Mouse (Mus musculus) heart, postnatal 14 days (tissue): ENCODE data around the gene Plcg2. TPM values are rescaled to one million over a fixed set of nuclear protein-coding genes. Genes with fewer than 3 reads are reported as not detected.
A peak's percentile ranks its signal among the peaks of the same experiment; 100 is the strongest.

Experiments
- DNase-seq, 2 experiments: peaks; one replicate each; pipeline ENCODE4 v3.0.0; 2021 to 2022
- intact Hi-C: fragments of 180-260 bp; cut with DNase I; formaldehyde crosslinking; loops from one replicate; pipeline ENCODE4 v1.15.1; 2025
- total RNA-seq, 2 experiments: library from RNA; stranded (reverse); gene quantifications; 2 replicates each; pipeline ENCODE4 v1.2.3; 2021

The Plcg2 gene
- total RNA-seq, 2 experiments from 2014 or later = 6.7 to 9.2 TPM

DNA sequence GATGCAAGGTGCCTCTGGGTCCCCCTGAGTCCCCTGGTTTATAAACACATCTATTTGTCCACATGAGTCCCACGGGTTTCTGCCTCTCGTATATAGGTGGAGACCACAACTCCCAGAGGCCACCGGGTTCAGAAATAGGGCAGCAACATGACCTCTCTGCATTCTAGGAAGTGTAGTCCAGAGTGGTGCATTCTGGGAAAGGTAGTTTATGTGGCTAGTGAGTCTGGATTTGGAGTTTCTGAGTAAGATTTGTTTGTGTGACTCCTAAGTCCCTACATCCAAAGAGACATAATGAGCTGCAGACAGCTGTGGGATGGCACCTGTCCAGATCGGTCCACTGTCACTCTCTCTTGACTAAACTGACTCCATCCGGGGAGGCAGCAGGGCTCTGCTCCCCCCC, 17.6 kb upstream of the Plcg2 start:
- intact Hi-C loops = no loop called here
- no peak for DNase-seq

DNA sequence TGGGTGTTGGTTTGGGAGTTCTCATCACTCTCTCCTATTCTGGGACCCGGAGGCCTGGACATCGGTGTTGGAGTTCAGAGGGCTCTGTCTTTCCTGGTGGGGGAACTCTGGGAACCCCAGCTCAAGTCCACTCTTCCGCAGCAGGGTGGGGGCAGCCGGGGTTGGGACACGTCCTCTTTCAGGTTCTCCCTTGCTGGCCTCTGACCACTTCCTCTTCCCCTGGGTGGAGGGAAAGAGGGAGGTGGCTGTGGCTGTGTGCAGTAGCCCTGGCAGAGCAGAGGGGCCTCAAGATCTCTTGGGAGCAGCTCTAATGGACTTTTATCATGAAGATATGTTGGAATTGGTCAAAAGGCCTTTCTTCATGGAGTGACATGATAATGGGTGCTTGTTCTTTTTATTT, 16.3 kb upstream of the Plcg2 start:
- peak; percentile 19 to 26 for DNase-seq
- intact Hi-C loops = no loop called here

DNA sequence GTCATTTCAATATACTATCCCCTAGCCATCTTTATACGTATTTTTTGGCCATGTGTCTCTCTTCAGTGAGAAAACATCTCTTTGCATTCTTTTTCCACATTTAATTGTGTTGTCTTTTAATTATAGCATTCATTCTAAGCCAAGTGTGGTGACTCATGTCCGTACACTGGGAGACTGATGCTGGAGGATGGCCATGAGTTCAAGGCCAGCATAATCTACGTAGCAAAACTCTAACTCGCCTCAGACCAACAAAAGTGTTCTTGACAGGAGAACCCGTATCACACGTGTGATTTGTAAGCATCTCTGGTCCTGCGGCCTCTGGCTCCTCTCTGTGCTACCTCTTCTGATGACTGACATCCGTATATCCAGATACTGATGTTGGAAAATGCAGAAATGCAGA, 13.4 kb upstream of the Plcg2 start:
- intact Hi-C loops = no loop called here
- no peak for DNase-seq

DNA sequence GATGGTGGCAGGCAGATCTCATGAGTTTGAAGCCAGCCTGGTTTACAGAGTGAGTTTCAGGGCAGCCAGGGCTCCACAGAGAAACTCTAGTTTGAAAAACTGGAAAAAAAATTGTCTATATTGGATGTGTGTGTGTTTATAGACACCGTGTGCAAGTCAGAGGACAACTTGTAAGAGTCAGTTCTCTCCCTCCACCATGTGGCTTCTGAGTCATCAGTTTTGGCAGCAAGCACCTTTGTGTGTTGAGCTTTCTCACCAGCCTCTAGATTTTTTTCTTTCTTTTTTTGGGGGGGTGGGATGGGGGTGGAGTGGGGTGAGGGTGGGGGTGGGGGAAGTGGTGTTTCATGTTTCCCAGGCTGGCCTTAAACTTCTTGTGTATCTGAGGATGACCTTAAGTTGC, 12.8 kb upstream of the Plcg2 start:
- intact Hi-C loops = no loop called here
- DNase-seq = no peak

DNA sequence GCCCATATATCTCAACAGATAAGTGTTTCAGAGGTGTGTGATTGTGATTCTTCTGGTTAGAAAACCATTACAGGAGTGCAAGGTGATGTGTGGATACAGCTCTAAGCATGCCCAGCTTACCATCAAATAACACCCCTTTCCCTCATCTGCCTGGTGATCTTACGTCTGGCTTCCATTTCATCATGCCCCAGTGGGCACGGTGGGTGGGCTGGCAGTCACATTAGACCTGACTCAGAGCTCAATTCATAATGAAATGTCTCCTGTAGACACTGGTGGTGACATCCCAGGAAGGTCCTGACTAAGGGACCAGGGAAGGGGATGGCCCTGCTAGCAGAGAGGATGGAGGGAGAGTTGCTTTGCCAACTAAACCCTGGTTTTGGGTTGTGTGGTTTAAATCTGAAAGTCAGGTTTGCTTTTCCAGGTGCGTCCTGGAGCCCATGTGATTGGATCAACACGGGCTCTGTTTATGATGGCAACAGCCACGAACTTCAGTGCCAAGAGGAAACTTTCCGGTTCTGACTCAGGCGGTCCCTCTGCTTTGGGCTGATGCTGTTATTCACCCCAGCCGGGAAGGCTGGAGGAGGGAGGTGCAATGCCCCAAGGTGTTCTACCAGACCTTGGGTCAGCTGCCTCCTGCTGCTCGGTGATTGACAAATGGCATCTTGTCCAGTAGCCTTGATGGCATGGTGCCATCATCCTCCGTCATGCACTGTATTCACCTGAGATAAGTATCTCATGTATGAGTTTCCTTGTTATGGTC, 9.7 kb upstream of the Plcg2 start:
- DNase-seq = no peak
- intact Hi-C loops = no loop called here

DNA sequence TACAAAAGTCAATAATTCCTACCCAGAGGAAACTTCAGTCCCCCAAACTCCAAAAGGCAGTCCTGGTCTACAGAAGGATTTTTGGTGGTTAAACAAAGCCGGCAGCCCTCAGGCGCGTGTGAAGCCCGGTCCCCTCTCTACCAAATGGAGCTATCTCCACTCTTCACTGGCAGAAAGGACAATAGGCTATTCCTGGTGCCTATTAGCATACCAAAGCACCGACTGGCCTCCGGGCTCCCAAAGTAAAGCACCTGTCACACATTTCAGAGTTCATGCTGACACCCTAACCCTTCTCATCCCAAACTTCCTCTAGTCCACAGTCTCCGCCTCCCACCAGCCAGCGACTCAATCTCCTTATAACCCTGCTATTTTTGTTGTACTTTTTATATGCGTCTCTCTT, 4.5 kb upstream of the Plcg2 start:
- no peak for DNase-seq

DNA sequence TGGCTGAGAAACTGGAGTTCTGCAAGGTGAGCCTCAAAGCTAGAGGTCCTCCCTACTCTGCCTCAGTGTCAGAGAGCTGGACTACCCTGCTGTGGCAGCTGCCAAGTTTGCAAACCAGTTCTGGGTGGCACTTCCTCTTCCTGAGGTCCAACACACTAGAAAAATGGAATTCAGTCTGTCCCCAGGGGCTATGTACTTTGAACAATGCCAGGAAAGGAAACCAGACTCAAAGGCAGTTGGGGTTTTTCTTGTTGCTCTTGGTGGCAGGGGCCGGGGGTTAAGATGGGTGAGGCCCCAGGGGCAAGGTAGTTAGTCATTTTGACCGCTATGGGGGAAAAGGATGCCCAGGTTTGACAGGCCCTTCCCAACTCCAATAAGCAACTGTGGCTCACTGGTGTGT, 3.2 kb upstream of the Plcg2 start:
- intact Hi-C loops = no loop called here
- no peak for DNase-seq

More for the DNA sequence above, 4.5 kb upstream of the Plcg2 start:
- intact Hi-C loops = no loop called here

DNA sequence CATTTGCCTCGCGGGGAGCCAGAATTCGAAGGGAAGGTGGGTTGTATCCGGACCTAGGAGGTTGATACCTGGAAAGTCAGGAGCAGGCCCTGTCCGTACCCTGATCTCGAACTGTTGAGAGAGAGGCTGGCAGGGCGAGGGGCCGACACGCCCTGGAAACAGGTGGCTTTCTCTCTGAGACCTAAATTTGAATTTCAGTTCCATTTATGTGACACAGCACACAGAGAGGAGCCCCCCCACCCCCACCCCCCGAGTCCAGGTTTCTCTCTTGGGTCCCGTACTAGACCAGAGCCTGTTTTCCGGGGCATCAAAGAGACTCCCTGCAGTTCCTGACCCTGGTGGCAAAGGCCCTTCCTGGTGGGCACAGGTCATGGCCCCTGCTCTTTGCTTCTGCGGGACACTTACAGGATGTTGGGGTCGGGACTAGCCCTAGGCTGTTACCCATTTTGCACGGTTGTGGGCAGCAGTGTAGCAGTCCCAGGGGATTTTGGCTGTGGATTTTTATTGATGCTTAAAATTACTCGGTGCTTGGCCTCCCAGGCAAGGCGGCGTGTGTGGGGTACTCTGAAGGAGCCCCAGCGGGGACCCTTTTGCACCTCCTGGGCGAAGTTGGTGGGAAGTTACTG, 937 bp downstream of the Plcg2 start:
- intact Hi-C loops = no loop called here
- DNase-seq = no peak

DNA sequence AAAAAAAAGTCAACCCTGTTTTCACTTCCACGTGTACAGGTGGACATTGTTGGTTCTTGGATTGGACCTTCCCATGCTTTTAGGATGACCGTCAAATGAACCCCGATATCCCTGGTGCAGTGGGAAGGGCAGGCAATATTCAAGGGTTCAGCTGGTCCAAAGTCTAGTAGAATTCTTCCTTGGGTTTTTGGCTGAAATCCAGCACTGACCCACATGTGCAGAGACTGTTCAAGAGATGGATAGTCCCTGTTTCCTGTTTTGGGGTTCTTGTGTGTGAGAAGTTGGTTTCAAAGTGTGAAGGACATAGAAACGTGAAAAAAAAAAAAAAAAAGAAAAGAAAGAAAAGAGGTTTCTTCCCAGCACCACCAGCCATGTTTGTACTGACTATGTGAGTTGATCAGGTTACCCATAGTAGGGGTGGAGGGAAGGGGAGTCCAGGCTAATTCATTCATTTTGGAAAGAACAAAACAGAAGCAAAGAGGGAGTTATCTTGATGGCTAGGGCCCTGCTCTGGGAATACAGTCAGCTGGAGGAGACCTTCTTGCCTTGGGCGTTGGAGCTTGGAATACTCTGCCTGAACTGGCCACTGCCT, 2.2 kb downstream of the Plcg2 start:
- DNase-seq = no peak
- intact Hi-C loops = no loop called here

DNA sequence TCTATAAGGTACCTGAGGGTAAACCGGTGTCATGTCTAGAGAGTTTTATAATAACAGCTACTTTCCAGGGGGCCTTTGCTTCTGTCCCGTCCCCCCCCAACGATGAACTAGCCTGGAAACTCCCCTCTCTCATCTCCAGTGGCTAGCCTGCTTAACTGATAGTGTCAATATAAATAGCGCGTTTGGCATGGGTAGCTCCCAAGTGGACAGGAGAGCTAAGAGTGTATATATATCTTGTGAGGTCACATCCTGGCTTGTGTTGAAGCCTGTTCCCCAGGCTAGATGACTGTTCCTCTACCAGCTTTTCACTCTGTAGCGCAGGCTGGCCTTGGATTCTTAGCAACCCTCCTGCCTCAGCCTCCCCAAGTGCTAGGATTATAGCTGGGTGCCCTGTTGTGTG, 3.2 kb downstream of the Plcg2 start:
- intact Hi-C loops = no loop called here

DNA sequence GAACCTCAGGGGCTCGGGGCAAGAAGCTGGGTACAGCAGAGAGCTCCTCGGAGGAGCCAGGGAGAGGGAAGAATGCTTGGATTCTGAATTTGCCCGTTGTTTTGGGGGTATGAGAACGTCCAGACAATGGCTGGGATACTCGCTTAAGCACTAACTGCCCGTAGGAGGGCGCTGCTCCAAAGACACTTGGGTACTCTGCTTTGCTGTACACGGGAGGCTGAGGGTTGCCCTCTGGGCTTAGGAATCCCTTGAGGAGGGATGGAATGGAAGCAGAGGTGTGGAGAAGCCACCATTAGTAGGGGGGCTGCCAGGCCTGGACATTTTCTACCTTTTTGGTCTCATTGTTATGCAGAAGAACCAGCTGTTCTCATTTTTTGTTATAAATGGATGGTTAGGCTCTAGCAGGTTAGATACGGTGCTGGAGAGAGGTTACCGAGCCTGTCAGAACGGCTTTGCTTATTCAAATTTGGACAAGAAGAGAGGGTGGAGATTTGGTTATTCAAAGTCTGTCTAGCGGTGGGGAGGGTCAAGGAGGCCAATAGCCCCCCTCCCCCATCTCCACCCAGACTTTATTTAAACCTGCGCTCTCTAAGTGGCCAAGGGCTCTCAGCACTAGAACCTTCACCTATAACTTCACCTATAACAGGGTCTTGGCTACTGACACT, 5.4 kb downstream of the Plcg2 start:
- intact Hi-C loops = no loop called here
- DNase-seq = no peak

More for the DNA sequence above, 3.2 kb downstream of the Plcg2 start:
- DNase-seq = no peak

DNA sequence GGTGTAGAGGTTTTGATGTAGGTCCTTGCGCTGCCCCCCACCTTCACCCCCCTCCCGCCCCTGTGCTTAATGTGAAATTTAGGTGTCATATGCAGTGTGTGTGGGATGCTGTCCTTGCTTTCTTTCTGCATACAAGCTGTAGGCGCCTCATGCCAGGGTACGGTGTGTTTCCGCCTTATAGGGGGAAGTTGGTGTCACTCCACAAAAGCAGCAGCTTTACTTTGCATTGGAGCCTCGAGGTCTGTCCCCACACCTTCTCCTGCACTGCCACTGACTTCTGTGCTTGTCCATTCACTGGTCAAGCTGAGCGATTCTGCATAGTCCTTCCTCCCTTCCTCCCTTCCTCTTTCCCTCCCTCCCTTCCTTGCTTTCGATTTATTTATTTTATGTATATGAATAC, 9.6 kb downstream of the Plcg2 start:
- intact Hi-C loops = no loop called here
- DNase-seq = no peak

DNA sequence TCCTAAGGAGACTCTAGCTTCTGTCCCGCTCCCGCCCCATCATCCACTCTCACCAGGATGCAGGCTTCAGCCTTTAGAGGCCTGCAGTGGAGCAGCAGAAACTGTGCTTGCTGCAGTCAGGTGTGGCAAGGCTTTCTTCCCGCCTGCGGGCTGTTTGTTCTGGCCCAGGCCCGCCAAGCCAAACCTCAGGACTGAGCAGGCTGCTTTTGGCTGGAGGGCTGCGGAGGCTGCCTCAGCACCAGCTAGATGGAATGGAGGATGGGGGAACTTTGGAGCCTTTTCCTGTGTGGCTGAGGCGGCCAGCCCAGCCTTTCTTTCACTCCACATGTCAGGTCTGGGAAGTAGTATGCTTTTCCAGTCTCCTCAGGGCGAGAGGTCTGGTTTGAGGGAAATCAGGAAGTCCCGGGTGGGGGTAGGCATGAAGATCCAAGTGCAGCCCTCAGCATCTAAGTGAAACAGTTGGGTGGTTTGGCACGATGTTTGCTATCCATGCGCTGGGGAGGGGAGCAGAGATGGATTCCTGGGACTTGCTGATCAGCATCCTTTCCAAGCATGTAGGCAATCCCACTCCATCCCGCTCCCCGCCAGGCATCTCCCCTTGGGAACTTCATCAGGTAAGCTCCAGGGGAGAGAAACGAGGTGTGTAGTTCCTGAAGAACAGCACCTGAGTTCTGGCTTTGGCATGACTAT, 18.9 kb downstream of the Plcg2 start:
- intact Hi-C loops = no loop called here
- no peak for DNase-seq

DNA sequence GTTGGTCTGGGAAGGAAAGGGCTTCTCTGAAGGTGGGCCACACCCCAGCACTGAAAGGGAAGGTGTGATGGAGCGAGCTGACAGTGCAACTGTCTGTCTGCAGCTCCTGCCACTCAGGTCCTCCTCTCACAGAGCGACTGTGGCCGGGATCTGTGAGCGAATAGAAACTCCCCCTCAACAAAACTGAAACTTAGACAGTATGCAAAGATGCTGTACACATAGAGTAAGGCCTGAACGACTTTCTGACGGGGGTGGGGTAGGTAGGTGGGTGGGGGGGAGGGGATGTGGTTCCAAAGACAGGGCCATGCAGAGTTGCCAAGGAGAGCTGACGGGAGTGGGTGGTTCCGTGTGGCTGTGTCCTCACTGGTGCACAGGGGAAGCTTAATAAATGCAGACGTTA, 19.8 kb downstream of the Plcg2 start:
- DNase-seq = no peak
- intact Hi-C loops = no loop called here

DNA sequence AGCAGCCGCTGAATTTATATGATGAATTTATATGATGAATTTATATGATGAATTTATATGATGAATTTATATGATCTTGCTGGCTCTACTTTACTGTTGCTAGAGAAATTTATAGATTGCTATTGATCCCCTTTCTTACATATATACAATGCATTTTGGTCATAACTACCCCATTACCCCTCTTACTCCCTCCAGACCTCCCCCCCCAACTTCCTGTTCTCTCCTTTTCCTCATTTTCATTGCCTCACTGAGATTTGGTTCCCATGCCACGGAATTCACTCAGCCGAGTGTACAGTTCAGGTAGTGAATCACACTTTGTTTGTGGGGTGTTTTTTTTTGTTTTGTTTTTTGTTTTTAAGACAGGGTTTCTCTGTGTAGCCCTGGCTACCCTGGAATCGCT, 20.8 kb downstream of the Plcg2 start:
- no peak for DNase-seq
- intact Hi-C loops = no loop called here

DNA sequence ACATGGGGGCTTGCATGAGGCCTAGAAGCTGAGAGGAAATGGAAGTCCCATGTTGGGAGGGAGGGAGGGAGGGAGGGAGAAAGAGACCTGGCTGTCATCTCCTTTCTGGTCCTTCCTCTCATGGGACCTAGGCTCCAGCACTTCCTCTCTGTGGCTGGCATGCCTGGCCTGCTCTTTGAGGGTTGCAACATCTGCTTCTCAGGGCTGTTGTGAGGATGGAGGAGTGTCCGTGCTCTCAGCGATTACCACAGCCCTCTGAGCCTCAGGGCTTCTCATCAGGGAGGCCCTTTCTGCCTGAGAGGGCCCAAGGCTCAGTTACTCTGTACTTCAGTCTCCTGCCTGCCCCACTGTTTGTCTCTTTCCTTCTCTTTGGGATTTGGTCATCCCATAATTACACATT, 28.1 kb downstream of the Plcg2 start:
- intact Hi-C loops = no loop called here
- peak in 1 of 2 experiments; percentile 18 for DNase-seq

DNA sequence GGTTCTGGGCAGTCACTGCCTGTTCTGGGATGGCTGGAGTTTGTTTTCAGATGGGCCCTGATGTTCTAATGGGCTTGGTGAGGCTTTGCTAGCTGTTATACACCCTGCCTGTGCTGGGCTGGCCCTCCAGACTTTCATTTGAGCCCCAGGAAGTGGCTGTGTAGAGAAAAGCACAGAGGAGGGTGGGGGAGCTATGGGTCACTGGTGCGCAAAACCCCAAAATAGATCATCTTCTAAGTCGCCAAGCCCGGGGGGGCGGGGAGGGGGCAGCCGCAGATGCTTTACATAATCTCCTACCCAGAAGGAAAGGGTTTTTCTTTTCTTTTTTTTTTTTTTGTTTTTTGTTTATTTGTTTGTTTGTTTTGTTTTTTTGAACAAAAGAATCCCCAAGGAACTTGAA, 29.9 kb downstream of the Plcg2 start:
- intact Hi-C loops = no loop called here
- DNase-seq = no peak

DNA sequence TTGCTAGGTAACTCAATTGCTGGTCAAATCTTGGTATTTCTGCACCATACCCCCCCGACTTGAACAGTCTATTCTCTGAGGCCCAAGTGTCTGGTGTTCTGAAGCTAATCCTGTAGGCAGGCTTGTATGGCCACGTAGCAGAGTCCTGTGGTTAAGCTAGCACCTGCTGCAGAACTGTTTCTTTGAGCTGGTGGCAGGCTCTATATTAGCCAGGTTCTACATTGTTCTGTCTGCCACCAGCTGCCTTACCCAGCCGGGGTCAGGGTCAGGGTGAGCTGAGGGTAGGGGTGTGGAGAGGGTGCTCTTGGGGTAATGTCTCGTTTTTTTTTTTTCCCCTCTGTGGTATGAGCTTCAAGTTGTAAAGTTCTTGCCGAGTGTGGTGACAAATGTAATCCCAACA, 31.1 kb downstream of the Plcg2 start:
- intact Hi-C loops = no loop called here
- no peak for DNase-seq

DNA sequence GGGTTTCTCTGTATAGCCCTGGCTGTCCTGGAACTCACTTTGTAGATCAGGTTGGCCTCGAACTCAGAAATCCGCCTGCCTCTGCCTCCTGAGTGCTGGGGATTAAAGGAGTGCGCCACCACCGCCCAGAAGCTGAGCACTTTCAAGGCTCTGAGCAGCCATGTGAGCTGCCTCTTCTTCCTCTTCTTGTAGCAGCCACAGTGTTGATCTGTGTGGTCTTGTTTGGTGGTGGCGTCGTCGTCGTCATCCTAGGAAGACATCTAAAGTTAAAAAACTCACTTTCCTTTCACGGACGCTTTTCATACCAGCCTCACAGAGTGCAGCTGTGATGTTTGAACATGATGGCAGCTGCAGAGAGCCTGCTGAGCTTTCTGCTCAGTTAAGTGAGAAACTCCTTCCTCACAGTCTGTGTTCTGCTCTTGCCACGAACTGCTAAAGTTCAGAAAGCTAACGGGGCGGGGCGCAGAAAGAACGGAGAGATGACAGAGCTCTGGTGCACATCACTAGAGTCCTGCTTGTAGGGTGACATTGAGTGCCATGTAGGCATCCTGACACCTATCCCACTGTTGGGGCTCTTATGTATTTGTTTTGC, 34.4 kb downstream of the Plcg2 start:
- no peak for DNase-seq
- intact Hi-C loops = no loop called here

DNA sequence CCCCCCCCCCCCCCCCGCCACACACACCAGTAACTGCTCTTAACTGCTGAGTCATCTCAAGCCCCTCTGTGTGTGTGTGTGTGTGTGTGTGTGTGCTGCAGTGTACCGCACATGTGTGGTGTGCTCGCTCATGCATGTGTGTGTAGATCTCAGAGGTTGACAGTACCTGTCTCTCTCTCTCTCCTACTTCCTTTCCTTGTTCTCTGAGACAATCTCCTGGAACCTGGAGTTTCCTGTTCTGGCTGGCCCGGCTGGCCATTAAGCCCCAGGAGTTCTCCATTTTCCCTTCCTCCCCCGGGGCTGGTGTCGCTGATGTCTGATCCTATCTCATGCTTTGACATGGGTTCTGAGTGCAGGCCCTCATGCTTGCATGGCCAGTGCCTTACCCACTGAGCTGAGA, 38.8 kb downstream of the Plcg2 start:
- intact Hi-C loops = no loop called here
- DNase-seq = no peak

DNA sequence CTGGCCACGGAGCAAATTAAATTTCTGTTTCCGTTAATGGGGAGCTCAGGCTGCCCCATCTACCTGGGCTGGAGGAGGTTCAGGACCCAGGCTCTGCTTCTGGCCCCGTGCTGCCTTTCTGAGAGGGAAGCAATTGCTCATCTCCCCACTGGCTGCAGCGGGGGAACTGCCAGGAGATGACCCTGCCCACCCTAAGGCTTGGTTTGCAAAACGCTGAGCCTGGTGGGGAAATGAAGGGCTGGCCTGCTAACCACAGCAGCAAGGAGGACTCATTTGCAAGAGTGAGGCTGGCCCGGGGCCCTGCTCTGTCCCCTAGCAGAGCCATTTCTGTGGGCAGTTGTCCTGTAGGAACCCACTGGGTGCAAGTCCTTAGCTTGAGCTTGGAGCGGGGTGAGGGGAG, 39.7 kb downstream of the Plcg2 start:
- intact Hi-C loops = no loop called here
- DNase-seq = no peak
